Mouse (Mus musculus) intestine, embryonic 16.5 days (tissue): ENCODE data around the gene Slc35f1. TPM values are rescaled to one million over a fixed set of nuclear protein-coding genes. Genes with fewer than 3 reads are reported as not detected.

ENCODE experiments used
- ATAC-seq: fragments of 200-750 bp; cut with Nextera tagmentation; 2 replicates; pipeline ENCODE4 v1.8.0; 2017; ENCODE audit warnings: moderate TSS enrichment, moderate library complexity
- H3K27ac ChIP-seq: fragments of 300-500 bp; sonication (generic); 2 replicates; pipeline ENCODE4 v1.5.1; 2014; ENCODE audit warnings: mild to moderate bottlenecking, low read length
- H3K27me3 ChIP-seq: fragments of 300-500 bp; sonication (generic); replicated peaks from 2 replicates; pipeline ENCODE4 v1.6.1; 2014; ENCODE audit warnings: low read length, control low read depth, mixed read lengths; ENCODE audit not compliant: control insufficient read depth, insufficient read depth
- H3K36me3 ChIP-seq: fragments of 300-500 bp; sonication (generic); 2 replicates; pipeline ENCODE4 v1.6.1; 2014; ENCODE audit warnings: low read length, control low read depth; ENCODE audit not compliant: control insufficient read depth, insufficient read depth
- H3K4me1 ChIP-seq: fragments of 300-500 bp; sonication (generic); 2 replicates; pipeline ENCODE4 v1.6.1; 2014; ENCODE audit warnings: low read length, control low read depth, mixed read lengths; ENCODE audit not compliant: control insufficient read depth, insufficient read depth
- H3K4me2 ChIP-seq: fragments of 300-500 bp; sonication (generic); 2 replicates; pipeline ENCODE4 v1.6.1; 2014; ENCODE audit warnings: low read depth, low read length, control low read depth
- H3K4me3 ChIP-seq: fragments of 300-500 bp; sonication (generic); 2 replicates; pipeline ENCODE4 v1.5.1; 2014; ENCODE audit warnings: mild to moderate bottlenecking, low read length
- H3K9ac ChIP-seq: fragments of 300-500 bp; sonication (generic); 2 replicates; pipeline ENCODE4 v1.6.1; 2014; ENCODE audit warnings: low read depth, low read length
- H3K9me3 ChIP-seq: fragments of 300-500 bp; sonication (generic); 2 replicates; pipeline ENCODE4 v1.6.1; 2016; ENCODE audit warnings: low read length, control low read depth; ENCODE audit not compliant: control insufficient read depth
- WGBS: fragments of 180-500 bp; shearing (Covaris S2); extraction: QIAGEN DNeasy Blood & Tissue Kit; methylation state at CpG from one replicate; pipeline ENCODE4 v1.1.7; 2014; 5-methylcytosine and 5-hydroxymethylcytosine counted together
- polyA plus RNA-seq: library from polyadenylated mRNA; unstranded; fragments of >200 nt; fragmentation: Nextera tagmentation; extraction: Ambion mirVana; gene quantifications from 2 replicates; pipeline ENCODE4 v1.2.1, GENCODE M21; 2015

Gene Slc35f1
- polyA plus RNA-seq, result 1.7 and 1.9 TPM in 2 replicates

- Histone ChIP-seq H3K4me2 (peak within 1 kb of the TSS; percentile 98), H3K27ac (no peak within 1 kb of the TSS; the same call in 1 of the 2 replicates), H3K4me3 (peak within 1 kb of the TSS; percentile 64), H3K36me3 (no peaks in the 10 kb centered on the region), H3K9ac (peak within 1 kb of the TSS; percentile 70), H3K9me3 (no peaks in the 10 kb centered on the region), H3K4me1 (peaks cover 3% of the 10 kb centered on the region; the same call in 1 of the 2 replicates), H3K27me3 (no peaks in the 10 kb centered on the region)
- under 1% methylated on average over 52 of the region's 54 CpGs for WGBS
- peak; percentile 89 for ATAC-seq
Observed at GRCm38 (mm10) chr10:52690334-52690991, at the start of gene Slc35f1. Slc35f1 (plus strand) TSS chr10:52690533.

DNA sequence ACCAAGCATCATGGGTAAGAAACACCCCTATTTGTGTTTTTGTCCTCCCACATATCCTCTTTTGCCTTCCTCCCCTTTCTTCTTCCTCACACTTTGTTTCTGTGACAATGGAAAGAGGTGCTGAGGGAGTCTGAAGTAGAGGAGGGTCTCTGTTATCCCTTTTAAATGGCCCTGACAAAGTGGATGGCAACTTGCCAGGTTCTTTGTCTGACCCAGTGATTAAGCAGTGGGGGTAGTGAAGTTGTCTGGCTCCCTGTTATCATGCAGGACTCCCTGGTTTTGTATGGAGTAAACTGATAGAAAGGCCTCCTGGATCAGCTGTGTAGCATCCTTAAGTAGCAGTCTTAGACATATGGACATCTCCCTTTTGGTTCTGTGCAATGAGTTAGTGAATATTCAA, 19.1 kb upstream of the Slc35f1 start:
- Histone ChIP-seq H3K4me3 (no peak overlapping the region), H3K9ac (no peak overlapping the region), H3K36me3 (no peaks in the 10 kb centered on the region), H3K27ac (no peak overlapping the region), H3K4me1 (no peaks in the 10 kb centered on the region), H3K9me3 (no peaks in the 10 kb centered on the region), H3K27me3 (no peaks in the 10 kb centered on the region), H3K4me2 (no peak overlapping the region)
- no peak for ATAC-seq

GRCm38 (mm10) chr10:52690992-52691731, 829 bp downstream of the Slc35f1 start:
- no peaks in the 10 kb centered on the region for H3K9me3 ChIP-seq
- no peak overlapping the region for H3K27ac ChIP-seq

GRCm38 (mm10) chr10:52703688-52704087, 13.4 kb downstream of the Slc35f1 start:
- peaks cover 9% of the 10 kb centered on the region for H3K4me1 ChIP-seq
- no peak overlapping the region for H3K9ac ChIP-seq
- no peaks in the 10 kb centered on the region for H3K27me3 ChIP-seq
- no peaks in the 10 kb centered on the region for H3K9me3 ChIP-seq
- H3K4me2 ChIP-seq, result no peak overlapping the region
- no peak for ATAC-seq
- H3K27ac ChIP-seq, result no peak overlapping the region
- H3K36me3 ChIP-seq, result no peaks in the 10 kb centered on the region
- H3K4me3 ChIP-seq, result no peak overlapping the region

More at GRCm38 (mm10) chr10:52690992-52691731, 829 bp downstream of the Slc35f1 start:
- Histone ChIP-seq H3K27me3 (no peaks in the 10 kb centered on the region), H3K4me3 (peak overlapping the region; percentile 64), H3K9ac (peak overlapping the region; percentile 70), H3K36me3 (no peaks in the 10 kb centered on the region), H3K4me1 (peaks cover 3% of the 10 kb centered on the region; the same call in 1 of the 2 replicates), H3K4me2 (peak overlapping the region; percentile 98)
- WGBS, result 1% methylated on average over 45 of the region's 45 CpGs
- peak; percentile 74 for ATAC-seq

DNA sequence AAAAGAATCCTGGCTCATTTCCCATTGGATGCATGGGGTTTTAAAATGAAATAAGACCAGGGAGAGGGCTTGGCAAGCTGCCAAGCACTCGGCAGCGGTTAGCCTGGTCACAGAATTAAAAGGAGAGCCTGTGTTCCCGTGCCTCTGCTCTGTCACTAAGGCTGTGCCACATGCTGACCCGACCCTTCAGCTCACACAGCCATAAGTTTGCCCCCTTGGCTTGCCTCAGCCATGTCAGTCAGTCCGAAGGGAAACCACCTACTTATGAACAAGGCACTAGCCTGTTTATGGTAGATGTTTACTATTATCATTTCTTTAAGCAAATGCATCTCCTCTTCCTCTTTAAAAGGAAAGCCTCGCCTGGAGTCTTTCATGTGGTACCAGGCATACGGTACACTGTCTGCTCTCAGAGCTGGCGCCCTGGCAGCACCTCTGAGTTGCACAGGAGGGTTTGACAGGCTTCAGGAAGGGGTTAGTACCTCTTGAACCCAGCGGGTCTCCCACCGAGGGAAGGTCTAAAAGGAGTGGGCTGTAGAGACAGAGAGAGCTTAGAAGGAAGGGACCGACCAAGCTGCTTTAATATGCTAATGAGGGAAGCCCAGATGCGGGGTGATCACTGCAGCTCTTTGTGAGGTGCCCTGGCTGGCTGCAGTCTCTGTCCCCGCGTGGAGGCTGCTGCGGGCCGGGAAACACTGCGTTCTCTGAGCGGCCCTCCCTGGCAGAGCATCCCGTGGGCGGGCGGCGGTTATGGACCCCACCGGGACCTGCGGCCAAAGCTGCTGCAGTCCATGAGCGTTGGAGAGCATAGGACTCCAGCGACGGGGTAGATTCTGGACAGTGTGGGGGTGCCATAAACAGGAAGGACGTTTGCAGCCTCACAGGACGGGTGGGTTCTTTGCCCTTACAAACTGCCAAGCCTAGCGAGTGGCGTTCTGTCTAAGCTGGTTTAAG, 14.0 kb downstream of the Slc35f1 start:
- Histone ChIP-seq H3K9me3 (no peaks in the 10 kb centered on the region), H3K27ac (no peak overlapping the region), H3K27me3 (no peaks in the 10 kb centered on the region), H3K4me3 (peak overlapping the region; percentile 44), H3K4me1 (peaks cover 9% of the 10 kb centered on the region), H3K4me2 (peak overlapping the region; percentile 86), H3K9ac (peak overlapping the region; percentile 48; the same call in 1 of the 2 replicates), H3K36me3 (no peaks in the 10 kb centered on the region)
- WGBS, result 4% methylated on average over 31 of the region's 31 CpGs
- peak; percentile 66 for ATAC-seq

DNA sequence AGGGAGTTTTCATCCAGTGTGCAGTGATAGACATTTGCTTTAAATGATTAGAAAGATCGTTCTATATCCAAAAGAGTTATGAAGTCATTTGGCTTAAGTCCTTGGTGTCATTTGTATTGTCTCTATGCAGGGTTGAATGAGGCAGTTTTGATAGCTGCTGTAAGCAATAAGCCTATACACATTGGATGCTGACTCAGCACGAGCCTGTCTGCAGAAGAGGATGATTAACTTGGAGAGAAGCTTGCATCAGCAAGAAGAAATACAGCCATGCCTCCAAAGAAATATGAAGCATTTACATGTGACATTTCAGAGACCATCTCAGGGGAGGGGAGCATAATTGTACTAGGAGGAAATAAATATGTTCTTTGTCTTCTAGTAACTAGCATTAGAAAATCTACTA, 19.1 kb downstream of the Slc35f1 start:
- ATAC-seq, result no peak
- Histone ChIP-seq H3K27me3 (no peaks in the 10 kb centered on the region), H3K4me2 (no peak overlapping the region), H3K36me3 (no peaks in the 10 kb centered on the region), H3K27ac (no peak overlapping the region), H3K4me1 (peaks cover 2% of the 10 kb centered on the region; the same call in 1 of the 2 replicates), H3K9ac (no peak overlapping the region), H3K4me3 (no peak overlapping the region), H3K9me3 (no peaks in the 10 kb centered on the region)
- 77% methylated on average over 2 of the region's 2 CpGs for WGBS

GRCm38 (mm10) chr10:52712166-52712565, 21.8 kb downstream of the Slc35f1 start:
- no peaks in the 10 kb centered on the region for H3K27me3 ChIP-seq
- H3K9me3 ChIP-seq, result no peaks in the 10 kb centered on the region
- no peak for ATAC-seq
- H3K36me3 ChIP-seq, result no peaks in the 10 kb centered on the region
- no peak overlapping the region for H3K4me2 ChIP-seq
- 73% methylated on average over 4 of the region's 4 CpGs for WGBS
- H3K4me1 ChIP-seq, result no peaks in the 10 kb centered on the region
- no peak overlapping the region for H3K27ac ChIP-seq
- no peak overlapping the region for H3K9ac ChIP-seq
- H3K4me3 ChIP-seq, result no peak overlapping the region

- Histone ChIP-seq H3K27ac (no peak overlapping the region), H3K36me3 (no peaks in the 10 kb centered on the region), H3K9me3 (no peaks in the 10 kb centered on the region), H3K4me2 (no peak overlapping the region), H3K4me3 (no peak overlapping the region), H3K9ac (no peak overlapping the region), H3K27me3 (no peaks in the 10 kb centered on the region), H3K4me1 (no peaks in the 10 kb centered on the region)
- 62% methylated on average over 2 of the region's 2 CpGs for WGBS
- ATAC-seq, result no peak
Observed at GRCm38 (mm10) chr10:52714557-52714956, 24.2 kb downstream of the Slc35f1 start.

- Histone ChIP-seq H3K4me3 (no peak overlapping the region), H3K4me2 (no peak overlapping the region), H3K9me3 (no peaks in the 10 kb centered on the region), H3K4me1 (no peaks in the 10 kb centered on the region), H3K27me3 (no peaks in the 10 kb centered on the region), H3K9ac (no peak overlapping the region), H3K36me3 (no peaks in the 10 kb centered on the region), H3K27ac (no peak overlapping the region)
- WGBS, result 94% methylated on average over 4 of the region's 4 CpGs
- ATAC-seq, result no peak
Observed at GRCm38 (mm10) chr10:52715146-52715545, 24.8 kb downstream of the Slc35f1 start.
